Mouse (Mus musculus): ENCODE measurements at regions not wholly inside any gene's neighbourhood (a gene's known extent, or its start where the extent isn't known, plus 50 kb on each side); places are given as distances from the start of the nearest gene placed in this dataset.
A peak's percentile ranks its signal among the peaks of the same experiment; 100 is the strongest.

DNA sequence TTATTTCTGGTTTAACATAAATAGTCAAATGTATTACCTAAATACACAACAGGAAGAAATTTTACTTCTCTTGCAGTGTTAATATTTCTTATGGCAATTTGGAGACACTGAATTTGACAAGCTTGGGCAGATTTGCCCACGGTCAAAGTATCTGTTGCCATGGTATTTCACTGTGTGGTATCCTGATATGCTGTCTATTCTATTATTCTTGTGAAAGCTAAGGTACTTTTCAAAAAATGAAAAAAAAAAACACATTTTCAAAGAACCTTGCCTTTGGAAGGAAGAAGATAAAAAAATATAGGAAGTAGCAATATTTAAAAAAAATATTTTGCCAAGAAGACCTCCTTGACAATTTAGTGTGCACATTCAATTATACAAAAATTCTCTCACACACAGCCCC lies 723.2 kb upstream of the Gje1 start:
- H3K9me3 ChIP-seq (ENCODE audit: control insufficient read depth, low read length), result no peaks in the 10 kb centered on the region
- H3K9ac ChIP-seq (ENCODE audit: low read depth, low read length), result no peak overlapping the region
- H3K27ac ChIP-seq (replicated peaks; ENCODE audit: low read depth, low read length), result no peak overlapping the region
- H3K4me1 ChIP-seq (ENCODE audit: control insufficient read depth, insufficient read depth, low read length), result no peaks in the 10 kb centered on the region
- H3K4me2 ChIP-seq (ENCODE audit: low read depth, low read length), result no peak overlapping the region
- no peaks in the 10 kb centered on the region for H3K27me3 ChIP-seq (replicated peaks; ENCODE audit: control insufficient read depth, insufficient read depth, low read length)
- ATAC-seq (ENCODE audit: low read depth), result no peak
- 72% methylated on average over 1 of the region's 1 CpGs for WGBS
- no peaks in the 10 kb centered on the region for H3K36me3 ChIP-seq (ENCODE audit: control insufficient read depth, insufficient read depth, low read length)
- H3K4me3 ChIP-seq (ENCODE audit: low read depth, low read length), result no peak overlapping the region
- no peak for DNase-seq (ENCODE audit: low spot score)

DNA sequence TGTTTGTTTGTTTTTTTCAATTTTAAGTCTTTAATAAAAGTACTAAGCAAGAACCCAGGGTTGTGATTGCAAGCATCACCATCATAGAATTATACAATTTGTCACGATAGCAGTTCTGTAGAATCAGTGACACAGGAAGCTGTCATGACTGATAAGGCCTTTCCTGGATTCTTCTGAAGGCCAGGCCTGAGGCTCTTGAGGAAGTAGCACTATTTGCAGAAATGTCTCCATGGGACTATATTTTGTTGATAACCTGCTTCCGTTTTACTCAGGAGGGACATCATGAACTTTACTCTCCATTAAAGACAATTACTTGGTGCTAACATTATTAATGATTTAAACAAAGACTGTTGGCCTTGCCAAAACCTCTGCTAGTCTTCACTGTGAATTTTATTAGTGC lies 708.7 kb upstream of the Gje1 start:
- ATAC-seq (ENCODE audit: low read depth) (no peak), DNase-seq (ENCODE audit: low spot score) (no peak)
- Histone ChIP-seq H3K27me3 (replicated peaks; ENCODE audit: control insufficient read depth, insufficient read depth, low read length) (no peaks in the 10 kb centered on the region), H3K9ac (ENCODE audit: low read depth, low read length) (no peak overlapping the region), H3K27ac (replicated peaks; ENCODE audit: low read depth, low read length) (no peak overlapping the region), H3K4me1 (ENCODE audit: control insufficient read depth, insufficient read depth, low read length) (no peaks in the 10 kb centered on the region), H3K4me3 (ENCODE audit: low read depth, low read length) (no peak overlapping the region), H3K36me3 (ENCODE audit: control insufficient read depth, insufficient read depth, low read length) (no peaks in the 10 kb centered on the region), H3K4me2 (ENCODE audit: low read depth, low read length) (no peak overlapping the region), H3K9me3 (ENCODE audit: control insufficient read depth, low read length) (no peaks in the 10 kb centered on the region)
- whole genome bisulfite sequencing, result 78% methylated on average over 2 of the region's 2 CpGs

DNA sequence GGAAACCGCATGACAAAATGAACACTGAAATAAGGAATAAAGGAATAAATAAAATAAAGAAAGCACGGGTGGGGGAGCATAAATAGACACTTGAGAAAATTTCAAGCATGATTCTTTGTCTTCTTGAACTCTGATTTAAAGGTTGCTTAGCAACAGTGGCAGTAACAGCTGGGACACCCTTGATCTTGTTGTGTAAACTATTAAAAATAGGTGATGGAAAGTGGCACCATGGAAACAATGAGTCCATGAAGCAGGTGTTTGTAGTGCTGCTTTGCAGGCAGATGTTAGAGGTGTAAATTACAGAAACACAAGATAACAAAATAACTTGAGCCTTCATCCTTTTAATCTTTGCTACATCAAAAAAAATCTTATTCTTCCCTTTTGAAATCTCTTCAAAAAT lies 688.2 kb upstream of the Gje1 start:
- Histone ChIP-seq H3K9ac (ENCODE audit: low read depth, low read length) (no peak overlapping the region), H3K4me3 (ENCODE audit: low read depth, low read length) (no peak overlapping the region), H3K36me3 (ENCODE audit: control insufficient read depth, insufficient read depth, low read length) (no peaks in the 10 kb centered on the region), H3K4me2 (ENCODE audit: low read depth, low read length) (no peak overlapping the region), H3K4me1 (ENCODE audit: control insufficient read depth, insufficient read depth, low read length) (no peaks in the 10 kb centered on the region), H3K9me3 (ENCODE audit: control insufficient read depth, low read length) (no peaks in the 10 kb centered on the region), H3K27me3 (replicated peaks; ENCODE audit: control insufficient read depth, insufficient read depth, low read length) (no peaks in the 10 kb centered on the region), H3K27ac (replicated peaks; ENCODE audit: low read depth, low read length) (no peak overlapping the region)
- WGBS, result 57% methylated on average over 2 of the region's 2 CpGs
- DNase-seq (ENCODE audit: low spot score) (no peak), ATAC-seq (ENCODE audit: low read depth) (no peak)

- H3K4me1 ChIP-seq (ENCODE audit: control insufficient read depth, insufficient read depth, low read length), result no peaks in the 10 kb centered on the region
- H3K27ac ChIP-seq (replicated peaks; ENCODE audit: low read depth, low read length), result no peak overlapping the region
- H3K36me3 ChIP-seq (ENCODE audit: control insufficient read depth, insufficient read depth, low read length), result no peaks in the 10 kb centered on the region
- no peaks in the 10 kb centered on the region for H3K27me3 ChIP-seq (replicated peaks; ENCODE audit: control insufficient read depth, insufficient read depth, low read length)
- H3K9me3 ChIP-seq (ENCODE audit: control insufficient read depth, low read length), result no peaks in the 10 kb centered on the region
- WGBS, result 38% methylated on average over 3 of the region's 3 CpGs
- no peak for DNase-seq (ENCODE audit: low spot score)
- H3K4me2 ChIP-seq (ENCODE audit: low read depth, low read length), result no peak overlapping the region
- no peak for ATAC-seq (ENCODE audit: low read depth)
- H3K4me3 ChIP-seq (ENCODE audit: low read depth, low read length), result no peak overlapping the region
- no peak overlapping the region for H3K9ac ChIP-seq (ENCODE audit: low read depth, low read length)
These were observed 687.7 kb upstream of the Gje1 start for GRCm38 (mm10) chr10:15405706-15406105.

GRCm38 (mm10) chr10:15399964-15400363 lies 682.0 kb upstream of the Gje1 start:
- no peaks in the 10 kb centered on the region for H3K36me3 ChIP-seq (ENCODE audit: control insufficient read depth, insufficient read depth, low read length)
- no peak overlapping the region for H3K4me3 ChIP-seq (ENCODE audit: low read depth, low read length)
- H3K4me2 ChIP-seq (ENCODE audit: low read depth, low read length), result no peak overlapping the region
- no peaks in the 10 kb centered on the region for H3K4me1 ChIP-seq (ENCODE audit: control insufficient read depth, insufficient read depth, low read length)
- H3K9ac ChIP-seq (ENCODE audit: low read depth, low read length), result no peak overlapping the region
- no peak for DNase-seq (ENCODE audit: low spot score)
- no peak overlapping the region for H3K27ac ChIP-seq (replicated peaks; ENCODE audit: low read depth, low read length)
- H3K9me3 ChIP-seq (ENCODE audit: control insufficient read depth, low read length), result no peaks in the 10 kb centered on the region
- no peak for ATAC-seq (ENCODE audit: low read depth)
- H3K27me3 ChIP-seq (replicated peaks; ENCODE audit: control insufficient read depth, insufficient read depth, low read length), result no peaks in the 10 kb centered on the region

DNA sequence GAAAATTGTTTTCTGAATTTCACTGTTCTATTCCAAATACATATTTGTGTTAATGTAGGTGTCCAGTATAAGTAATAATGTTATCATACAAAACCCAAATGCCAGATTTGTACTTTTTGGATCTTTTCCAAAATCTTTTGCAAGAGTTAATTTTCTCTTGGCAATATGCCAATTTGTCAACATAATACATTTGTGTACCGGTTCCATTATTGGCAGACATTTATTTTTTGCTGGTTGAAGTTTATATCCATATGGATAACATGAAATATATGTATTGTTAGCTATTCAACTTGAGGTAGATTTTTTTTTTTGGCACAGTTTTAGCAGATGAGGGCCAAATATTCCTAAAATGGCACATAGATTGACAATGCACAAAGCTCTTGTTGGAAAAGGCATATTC lies 679.1 kb upstream of the Gje1 start:
- WGBS, result 14% methylated on average over 1 of the region's 1 CpGs
- H3K4me3 ChIP-seq (ENCODE audit: low read depth, low read length), result no peak overlapping the region
- H3K9ac ChIP-seq (ENCODE audit: low read depth, low read length), result no peak overlapping the region
- H3K27me3 ChIP-seq (replicated peaks; ENCODE audit: control insufficient read depth, insufficient read depth, low read length), result no peaks in the 10 kb centered on the region
- DNase-seq (ENCODE audit: low spot score) (peak; percentile 63), ATAC-seq (ENCODE audit: low read depth) (no peak)
- H3K27ac ChIP-seq (replicated peaks; ENCODE audit: low read depth, low read length), result no peak overlapping the region
- peaks cover 7% of the 10 kb centered on the region; the same call in 1 of the 2 replicates for H3K4me1 ChIP-seq (ENCODE audit: control insufficient read depth, insufficient read depth, low read length)
- H3K36me3 ChIP-seq (ENCODE audit: control insufficient read depth, insufficient read depth, low read length), result no peaks in the 10 kb centered on the region
- no peak overlapping the region for H3K4me2 ChIP-seq (ENCODE audit: low read depth, low read length)
- no peaks in the 10 kb centered on the region for H3K9me3 ChIP-seq (ENCODE audit: control insufficient read depth, low read length)

DNA sequence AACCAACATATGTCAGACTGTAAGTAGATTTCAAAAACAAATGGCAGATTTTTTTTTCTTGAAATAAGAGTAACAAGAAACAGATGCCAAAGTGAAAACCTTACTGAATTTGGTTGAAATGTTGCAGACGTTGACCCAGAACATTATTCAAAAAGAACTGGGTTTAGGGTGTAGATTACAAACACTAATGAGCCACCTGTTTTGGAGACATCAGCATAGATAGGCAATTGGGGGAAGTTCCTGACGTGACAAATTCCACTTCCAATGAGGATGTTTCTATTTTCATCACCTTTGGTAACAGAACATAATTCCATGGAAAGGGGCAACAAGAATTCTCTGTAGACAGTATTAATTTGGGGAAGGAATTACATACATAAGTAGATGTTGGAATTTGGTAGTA lies 677.3 kb upstream of the Gje1 start:
- no peaks in the 10 kb centered on the region for H3K27me3 ChIP-seq (replicated peaks; ENCODE audit: control insufficient read depth, insufficient read depth, low read length)
- no peak overlapping the region for H3K4me3 ChIP-seq (ENCODE audit: low read depth, low read length)
- ATAC-seq (ENCODE audit: low read depth) (no peak), DNase-seq (ENCODE audit: low spot score) (peak; percentile 64)
- no peaks in the 10 kb centered on the region for H3K9me3 ChIP-seq (ENCODE audit: control insufficient read depth, low read length)
- no peaks in the 10 kb centered on the region for H3K36me3 ChIP-seq (ENCODE audit: control insufficient read depth, insufficient read depth, low read length)
- 32% methylated on average over 2 of the region's 2 CpGs for WGBS
- no peak overlapping the region for H3K27ac ChIP-seq (replicated peaks; ENCODE audit: low read depth, low read length)
- H3K4me1 ChIP-seq (ENCODE audit: control insufficient read depth, insufficient read depth, low read length), result peaks cover 10% of the 10 kb centered on the region; the same call in 1 of the 2 replicates
- H3K4me2 ChIP-seq (ENCODE audit: low read depth, low read length), result no peak overlapping the region
- H3K9ac ChIP-seq (ENCODE audit: low read depth, low read length), result no peak overlapping the region

- no peaks in the 10 kb centered on the region for H3K36me3 ChIP-seq (ENCODE audit: control insufficient read depth, insufficient read depth, low read length)
- DNase-seq (ENCODE audit: low spot score) (peak; percentile 92), ATAC-seq (ENCODE audit: low read depth) (peak; percentile 53; the same call in 1 of the 2 replicates)
- H3K27ac ChIP-seq (replicated peaks; ENCODE audit: low read depth, low read length), result no peak overlapping the region
- H3K4me3 ChIP-seq (ENCODE audit: low read depth, low read length), result no peak overlapping the region
- H3K27me3 ChIP-seq (replicated peaks; ENCODE audit: control insufficient read depth, insufficient read depth, low read length), result no peaks in the 10 kb centered on the region
- no peak overlapping the region for H3K9ac ChIP-seq (ENCODE audit: low read depth, low read length)
- no peak overlapping the region for H3K4me2 ChIP-seq (ENCODE audit: low read depth, low read length)
- peaks cover 10% of the 10 kb centered on the region; the same call in 1 of the 2 replicates for H3K4me1 ChIP-seq (ENCODE audit: control insufficient read depth, insufficient read depth, low read length)
- 30% methylated on average over 5 of the region's 5 CpGs for WGBS
- no peaks in the 10 kb centered on the region for H3K9me3 ChIP-seq (ENCODE audit: control insufficient read depth, low read length)
These were observed 674.2 kb upstream of the Gje1 start for GRCm38 (mm10) chr10:15392027-15392816.

- Histone ChIP-seq H3K4me1 (ENCODE audit: control insufficient read depth, insufficient read depth, low read length) (no peaks in the 10 kb centered on the region), H3K36me3 (ENCODE audit: control insufficient read depth, insufficient read depth, low read length) (no peaks in the 10 kb centered on the region), H3K9ac (ENCODE audit: low read depth, low read length) (no peak overlapping the region), H3K27ac (replicated peaks; ENCODE audit: low read depth, low read length) (no peak overlapping the region), H3K4me2 (ENCODE audit: low read depth, low read length) (no peak overlapping the region), H3K4me3 (ENCODE audit: low read depth, low read length) (no peak overlapping the region), H3K27me3 (replicated peaks; ENCODE audit: control insufficient read depth, insufficient read depth, low read length) (no peaks in the 10 kb centered on the region), H3K9me3 (ENCODE audit: control insufficient read depth, low read length) (no peaks in the 10 kb centered on the region)
- 81% methylated on average over 3 of the region's 3 CpGs for WGBS
- DNase-seq (ENCODE audit: low spot score), result no peak
- ATAC-seq (ENCODE audit: low read depth), result no peak
These were observed 655.6 kb upstream of the Gje1 start for GRCm38 (mm10) chr10:15373571-15373970.
